In genomic region chrX:99199669-99200068, GRCm38 (mm10) we compare ENCODE assay signal across 8 mouse cellular contexts.
DNase-seq lines count a peak whose midpoint lies in the region; ATAC-seq lines count a peak whose summit lies in the region.

No protein-coding gene starts in this region.

- no peaks in the 10 kb centered on the region for H3K36me3 ChIP-seq in heart, embryonic 15.5 days
- no peaks in the 10 kb centered on the region for H3K36me3 ChIP-seq in macrophage (ENCODE audit: inconsistent target)

- peak overlapping the region; percentile 97 for H3K27ac ChIP-seq in heart, embryonic 15.5 days
- peak overlapping the region; percentile 25 for H3K27ac ChIP-seq in macrophage

- no peaks in the 10 kb centered on the region for H3K79me2 ChIP-seq in macrophage (ENCODE audit: inconsistent target)

- H3K4me1 ChIP-seq in heart, embryonic 15.5 days (replicated peaks) = peaks cover 40% of the 10 kb centered on the region

- WGBS in heart, embryonic 15.5 days = 32% methylated on average over 5 of the region's 5 CpGs
- WGBS in macrophage (ENCODE audit: missing documents) = 84% methylated on average over 5 of the region's 5 CpGs

- H3K4me3 ChIP-seq in heart, embryonic 15.5 days = no peak overlapping the region
- no peak overlapping the region for H3K4me3 ChIP-seq in macrophage (ENCODE audit: inconsistent target)

- 0 out of 2 replicates have a peak, but pooled peaks have one; percentile 20 for ATAC-seq in heart, embryonic 15.5 days (replicated peaks; ENCODE audit: insufficient number of reproducible peaks, insufficient read depth, low FRiP score, low read depth)
- no peak for ATAC-seq in megakaryocyte-erythroid progenitor cell, adult 5-6 weeks (replicated peaks; ENCODE audit: low FRiP score, low TSS enrichment, poor library complexity, severe bottlenecking)
- no peak for ATAC-seq in activated CD4-positive, CD25-positive, alpha-beta regulatory T cell, adult 4 months

- H3K9me3 ChIP-seq in heart, embryonic 15.5 days (replicated peaks) = no peaks in the 10 kb centered on the region

- peak; percentile 45 for DNase-seq in adrenal gland, adult 2 months
- no peak for DNase-seq in adrenal gland, adult 8-10 months
- peak; percentile 68 for DNase-seq in kidney, postnatal 14 days
- DNase-seq in testis, postnatal 10 days (ENCODE audit: low spot score) = no peak

- H3K4me2 ChIP-seq in heart, embryonic 15.5 days = peak overlapping the region; percentile 57; the same call in 1 of the 2 replicates

- no peaks in the 10 kb centered on the region for H3K27me3 ChIP-seq in heart, embryonic 15.5 days

- H3K9ac ChIP-seq in heart, embryonic 15.5 days = peak overlapping the region; percentile 25; the same call in 1 of the 2 replicates

Comparison
In these comparisons a context has a peak if more than half of its experiments do, and no peak if none do; other contexts are left out.
1. DNase-seq: peak in adrenal gland, adult 2 months (single experiment) and kidney, postnatal 14 days (single experiment); none in adrenal gland, adult 8-10 months (single experiment) and testis, postnatal 10 days (single experiment).